Mouse (Mus musculus): ENCODE results near the gene Abcg8. TPM values are rescaled to one million over a fixed set of nuclear protein-coding genes. Genes with fewer than 3 reads are reported as not detected.

Gene Abcg8
- polyA plus RNA-seq, 1 experiment from 2014 or later: 0.58 TPM

DNA sequence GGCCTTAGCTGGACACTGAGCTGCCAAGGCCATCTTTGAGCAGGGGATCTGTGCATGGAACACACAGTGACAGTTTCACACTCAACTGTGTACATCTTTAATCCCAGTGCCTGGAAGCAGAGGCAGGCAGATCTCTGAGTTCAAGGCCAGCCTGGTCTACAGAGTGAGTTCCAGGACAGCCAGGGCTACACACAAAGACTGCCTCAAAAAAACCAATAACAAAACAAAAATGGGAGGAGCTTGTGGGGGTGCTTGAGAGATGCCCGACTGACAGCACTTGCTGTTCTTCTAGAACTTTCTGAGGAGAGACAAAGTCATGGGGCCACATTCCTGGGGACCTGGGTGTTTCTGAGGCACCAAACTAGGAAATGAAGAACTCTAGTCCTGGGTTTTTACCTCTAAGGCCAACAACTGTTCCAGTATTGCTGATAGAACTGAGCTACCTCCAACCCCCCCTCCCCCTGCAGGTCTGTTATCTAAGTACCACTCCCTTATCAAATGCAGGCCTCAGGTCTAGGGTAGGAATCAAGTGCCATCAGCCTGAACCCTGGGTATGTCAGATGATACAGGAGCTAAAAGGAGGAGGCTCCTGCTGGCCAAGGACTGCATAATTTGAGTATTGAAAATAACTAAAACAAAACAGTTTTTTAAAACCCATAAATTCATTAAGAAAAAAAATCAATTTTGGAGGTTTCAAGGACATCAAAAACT, 52.3 kb downstream of the Abcg8 start:
- H3K36me3 ChIP-seq (ENCODE audit: control insufficient read depth, insufficient read depth): peaks cover 29% of the 10 kb centered on the region
- ATAC-seq (ENCODE audit: low read depth): peak; percentile 98
- H3K9me3 ChIP-seq (replicated peaks; ENCODE audit: control insufficient read depth, low read length): no peaks in the 10 kb centered on the region
- H3K4me2 ChIP-seq (ENCODE audit: low read depth, low read length): peak overlapping the region; percentile 46
- WGBS (ENCODE audit: insufficient replicate concordance): 17% methylated on average over 1 of the region's 1 CpGs
- 0 out of 2 replicates have a peak overlapping the region, but pooled peaks have one; percentile 17 for H3K9ac ChIP-seq (ENCODE audit: low read depth, low read length)
- no peak overlapping the region for H3K4me3 ChIP-seq (ENCODE audit: low read depth, low read length)
- H3K27me3 ChIP-seq (ENCODE audit: control insufficient read depth, insufficient read depth, low read depth, low read length): no peaks in the 10 kb centered on the region
- H3K27ac ChIP-seq (ENCODE audit: low read length): peak overlapping the region; percentile 78
- peaks cover 28% of the 10 kb centered on the region for H3K4me1 ChIP-seq (ENCODE audit: control insufficient read depth, low read depth, low read length)

GRCm38 (mm10) chr17:84729140-84729539, 53.0 kb downstream of the Abcg8 start:
- WGBS (ENCODE audit: insufficient replicate concordance): 29% methylated on average over 5 of the region's 5 CpGs
- no peaks in the 10 kb centered on the region for H3K9me3 ChIP-seq (replicated peaks; ENCODE audit: control insufficient read depth, low read length)
- H3K4me1 ChIP-seq (ENCODE audit: control insufficient read depth, low read depth, low read length): peaks cover 28% of the 10 kb centered on the region
- peak overlapping the region; percentile 13 for H3K9ac ChIP-seq (ENCODE audit: low read depth, low read length)
- peak overlapping the region; percentile 76 for H3K27ac ChIP-seq (ENCODE audit: low read length)
- H3K36me3 ChIP-seq (ENCODE audit: control insufficient read depth, insufficient read depth): peaks cover 29% of the 10 kb centered on the region
- peak; percentile 63 for ATAC-seq (ENCODE audit: low read depth)
- no peaks in the 10 kb centered on the region for H3K27me3 ChIP-seq (ENCODE audit: control insufficient read depth, insufficient read depth, low read depth, low read length)
- peak overlapping the region; percentile 24; the same call in 1 of the 2 replicates for H3K4me2 ChIP-seq (ENCODE audit: low read depth, low read length)
- no peak overlapping the region for H3K4me3 ChIP-seq (ENCODE audit: low read depth, low read length)

DNA sequence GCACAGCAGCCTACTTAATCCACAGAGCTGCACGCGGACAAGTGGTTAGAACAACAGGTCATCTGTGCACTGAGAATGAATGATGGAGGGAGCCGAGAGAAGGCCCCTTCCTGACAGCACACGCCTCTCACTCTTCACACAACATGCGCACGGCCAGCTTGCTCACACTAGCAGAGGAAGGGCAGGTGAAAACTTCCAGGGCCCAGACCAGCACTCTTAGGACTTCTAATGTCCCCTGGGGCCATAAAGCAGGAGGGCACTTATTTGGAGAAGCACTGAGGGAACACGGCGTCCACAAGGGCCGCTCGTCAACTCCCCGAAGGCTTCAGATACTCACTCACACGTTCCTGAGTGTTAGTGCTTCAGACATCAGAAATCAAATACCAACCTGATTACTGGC, 55.3 kb downstream of the Abcg8 start:
- H3K4me2 ChIP-seq (ENCODE audit: low read depth, low read length): no peak overlapping the region
- H3K36me3 ChIP-seq (ENCODE audit: control insufficient read depth, insufficient read depth): peaks cover 20% of the 10 kb centered on the region
- no peaks in the 10 kb centered on the region for H3K27me3 ChIP-seq (ENCODE audit: control insufficient read depth, insufficient read depth, low read depth, low read length)
- no peaks in the 10 kb centered on the region for H3K9me3 ChIP-seq (replicated peaks; ENCODE audit: control insufficient read depth, low read length)
- no peak for ATAC-seq (ENCODE audit: low read depth)
- H3K4me3 ChIP-seq (ENCODE audit: low read depth, low read length): no peak overlapping the region
- H3K9ac ChIP-seq (ENCODE audit: low read depth, low read length): no peak overlapping the region
- no peak overlapping the region for H3K27ac ChIP-seq (ENCODE audit: low read length)
- 89% methylated on average over 12 of the region's 12 CpGs for WGBS (ENCODE audit: insufficient replicate concordance)
- peaks cover 28% of the 10 kb centered on the region for H3K4me1 ChIP-seq (ENCODE audit: control insufficient read depth, low read depth, low read length)

DNA sequence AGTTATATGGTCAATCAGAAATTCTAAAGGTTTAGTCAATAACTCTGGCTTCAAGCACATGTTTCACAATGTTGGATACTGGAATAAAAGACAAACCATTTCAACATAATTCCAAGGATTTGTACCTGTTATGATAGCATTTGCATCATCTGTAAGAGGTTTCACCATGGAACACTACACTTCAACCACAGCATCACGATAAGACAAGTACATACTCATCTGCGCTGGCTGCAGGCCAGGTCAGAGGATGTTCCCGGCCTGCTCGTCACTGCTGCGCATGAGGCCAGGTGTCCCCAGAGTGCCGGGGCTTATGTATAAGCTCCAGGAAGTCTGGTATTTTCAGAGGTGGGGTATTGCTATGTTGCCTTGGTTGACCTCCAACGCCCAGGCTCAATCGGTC, 56.5 kb downstream of the Abcg8 start:
- no peak for ATAC-seq (ENCODE audit: low read depth)

GRCm38 (mm10) chr17:84736719-84737118, 60.6 kb downstream of the Abcg8 start:
- WGBS (ENCODE audit: insufficient replicate concordance): 80% methylated on average over 9 of the region's 9 CpGs
- Histone ChIP-seq H3K9ac (ENCODE audit: low read depth, low read length) (no peak overlapping the region), H3K4me3 (ENCODE audit: low read depth, low read length) (no peak overlapping the region), H3K4me1 (ENCODE audit: control insufficient read depth, low read depth, low read length) (peaks cover 4% of the 10 kb centered on the region), H3K27ac (ENCODE audit: low read length) (no peak overlapping the region), H3K27me3 (ENCODE audit: control insufficient read depth, insufficient read depth, low read depth, low read length) (no peaks in the 10 kb centered on the region), H3K4me2 (ENCODE audit: low read depth, low read length) (no peak overlapping the region), H3K9me3 (replicated peaks; ENCODE audit: control insufficient read depth, low read length) (no peaks in the 10 kb centered on the region), H3K36me3 (ENCODE audit: control insufficient read depth, insufficient read depth) (peaks cover 4% of the 10 kb centered on the region)
- no peak for ATAC-seq (ENCODE audit: low read depth)

More for the DNA sequence above, 56.5 kb downstream of the Abcg8 start:
- Histone ChIP-seq H3K4me3 (ENCODE audit: low read depth, low read length) (no peak overlapping the region), H3K9me3 (replicated peaks; ENCODE audit: control insufficient read depth, low read length) (no peaks in the 10 kb centered on the region), H3K4me1 (ENCODE audit: control insufficient read depth, low read depth, low read length) (peaks cover 27% of the 10 kb centered on the region), H3K27me3 (ENCODE audit: control insufficient read depth, insufficient read depth, low read depth, low read length) (no peaks in the 10 kb centered on the region), H3K36me3 (ENCODE audit: control insufficient read depth, insufficient read depth) (peaks cover 17% of the 10 kb centered on the region), H3K4me2 (ENCODE audit: low read depth, low read length) (no peak overlapping the region), H3K27ac (ENCODE audit: low read length) (no peak overlapping the region; the same call in 1 of the 2 replicates), H3K9ac (ENCODE audit: low read depth, low read length) (no peak overlapping the region)
- 80% methylated on average over 8 of the region's 8 CpGs for WGBS (ENCODE audit: insufficient replicate concordance)

DNA sequence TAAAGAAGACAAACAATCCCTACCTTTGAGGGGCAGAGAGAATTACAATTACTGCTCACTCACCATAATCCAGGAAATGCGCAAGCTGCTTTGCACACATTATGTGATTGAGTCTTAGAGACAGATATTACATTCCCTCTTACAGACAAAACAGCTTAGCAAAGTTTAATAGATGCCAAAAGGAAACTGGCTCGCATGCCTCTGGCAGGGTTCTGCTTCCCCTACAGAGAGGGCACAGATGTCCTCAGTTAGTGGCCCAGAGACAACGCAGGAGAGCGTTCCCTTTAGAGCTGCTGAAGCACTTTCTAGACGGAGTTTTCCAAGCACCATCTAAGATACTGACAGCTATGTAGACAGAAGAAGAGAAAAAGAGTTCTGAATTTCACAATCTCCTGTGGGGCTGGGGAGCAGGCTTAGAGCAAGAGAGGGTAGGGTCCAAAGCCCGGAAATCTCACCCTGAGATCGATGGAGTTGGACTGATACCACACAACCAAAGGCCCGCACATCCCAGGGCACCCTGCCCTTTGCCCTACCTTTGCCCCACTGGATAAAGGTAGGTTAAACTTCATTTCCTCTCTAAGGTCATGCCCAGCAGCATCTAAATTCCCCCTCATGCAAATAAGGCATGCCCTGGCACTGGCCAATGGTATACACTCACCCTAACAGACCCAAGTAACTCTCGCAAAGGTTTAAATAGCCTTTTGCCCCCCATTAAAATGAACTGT, 62.1 kb downstream of the Abcg8 start:
- H3K4me3 ChIP-seq (ENCODE audit: low read depth, low read length): no peak overlapping the region
- no peak overlapping the region for H3K9ac ChIP-seq (ENCODE audit: low read depth, low read length)
- peaks cover 4% of the 10 kb centered on the region for H3K4me1 ChIP-seq (ENCODE audit: control insufficient read depth, low read depth, low read length)
- no peak overlapping the region for H3K27ac ChIP-seq (ENCODE audit: low read length)
- H3K9me3 ChIP-seq (replicated peaks; ENCODE audit: control insufficient read depth, low read length): no peaks in the 10 kb centered on the region
- H3K36me3 ChIP-seq (ENCODE audit: control insufficient read depth, insufficient read depth): no peaks in the 10 kb centered on the region; the same call in 1 of the 2 replicates
- H3K4me2 ChIP-seq (ENCODE audit: low read depth, low read length): no peak overlapping the region
- H3K27me3 ChIP-seq (ENCODE audit: control insufficient read depth, insufficient read depth, low read depth, low read length): no peaks in the 10 kb centered on the region
- peak; percentile 90 for ATAC-seq (ENCODE audit: low read depth)
- WGBS (ENCODE audit: insufficient replicate concordance): 76% methylated on average over 9 of the region's 9 CpGs

DNA sequence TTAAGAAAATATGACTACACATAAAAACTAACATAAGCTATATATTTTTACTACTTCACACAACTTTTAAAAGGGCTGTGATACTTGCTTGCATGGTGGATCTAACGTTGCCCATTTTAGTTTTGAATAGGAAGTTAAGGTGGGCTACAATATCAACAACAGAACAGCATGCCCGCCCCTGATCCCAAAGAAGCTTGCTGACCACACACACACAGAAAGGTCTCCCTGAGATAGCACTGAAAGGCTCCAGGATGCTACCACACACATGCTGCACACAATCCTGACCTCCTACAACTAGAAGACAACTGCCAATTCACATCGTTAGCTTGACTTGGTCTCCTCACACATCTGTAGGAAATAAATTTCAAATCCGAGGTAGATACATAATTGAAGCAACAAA, 68.2 kb downstream of the Abcg8 start:
- Histone ChIP-seq H3K4me2 (ENCODE audit: low read depth, low read length) (no peak overlapping the region), H3K4me3 (ENCODE audit: low read depth, low read length) (no peak overlapping the region), H3K27ac (ENCODE audit: low read length) (no peak overlapping the region), H3K9me3 (replicated peaks; ENCODE audit: control insufficient read depth, low read length) (no peaks in the 10 kb centered on the region), H3K4me1 (ENCODE audit: control insufficient read depth, low read depth, low read length) (no peaks in the 10 kb centered on the region), H3K36me3 (ENCODE audit: control insufficient read depth, insufficient read depth) (peaks cover 5% of the 10 kb centered on the region; the same call in 1 of the 2 replicates), H3K9ac (ENCODE audit: low read depth, low read length) (no peak overlapping the region), H3K27me3 (ENCODE audit: control insufficient read depth, insufficient read depth, low read depth, low read length) (no peaks in the 10 kb centered on the region)
- 72% methylated on average over 4 of the region's 4 CpGs for WGBS (ENCODE audit: insufficient replicate concordance)
- ATAC-seq (ENCODE audit: low read depth): no peak

DNA sequence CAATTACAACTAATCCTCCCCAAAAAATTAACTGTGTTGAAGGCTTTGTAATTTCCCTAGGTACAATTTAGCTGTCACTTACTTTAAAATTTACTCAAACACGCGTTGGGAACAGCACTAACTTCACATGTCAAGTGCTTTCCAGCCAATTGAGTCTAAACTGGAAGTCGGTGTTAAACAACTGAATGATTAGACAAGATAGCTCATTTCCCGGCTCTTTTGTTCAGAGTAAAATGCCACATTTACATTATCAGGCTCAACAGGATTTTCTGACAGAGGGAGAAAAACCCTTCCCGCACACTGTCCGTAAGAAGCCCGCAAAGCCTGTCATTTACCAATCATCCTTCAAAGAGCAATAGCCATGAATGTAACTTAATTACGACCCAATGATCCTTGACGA, 68.9 kb downstream of the Abcg8 start:
- Histone ChIP-seq H3K4me3 (ENCODE audit: low read depth, low read length) (no peak overlapping the region), H3K4me1 (ENCODE audit: control insufficient read depth, low read depth, low read length) (no peaks in the 10 kb centered on the region), H3K27ac (ENCODE audit: low read length) (no peak overlapping the region), H3K9ac (ENCODE audit: low read depth, low read length) (no peak overlapping the region), H3K9me3 (replicated peaks; ENCODE audit: control insufficient read depth, low read length) (no peaks in the 10 kb centered on the region), H3K27me3 (ENCODE audit: control insufficient read depth, insufficient read depth, low read depth, low read length) (no peaks in the 10 kb centered on the region), H3K36me3 (ENCODE audit: control insufficient read depth, insufficient read depth) (peaks cover 6% of the 10 kb centered on the region; the same call in 1 of the 2 replicates), H3K4me2 (ENCODE audit: low read depth, low read length) (no peak overlapping the region)
- ATAC-seq (ENCODE audit: low read depth): no peak
- 77% methylated on average over 9 of the region's 9 CpGs for WGBS (ENCODE audit: insufficient replicate concordance)

GRCm38 (mm10) chr17:84747212-84747611, 71.1 kb downstream of the Abcg8 start:
- no peak for ATAC-seq (ENCODE audit: low read depth)
- H3K9me3 ChIP-seq (replicated peaks; ENCODE audit: control insufficient read depth, low read length): no peaks in the 10 kb centered on the region
- 81% methylated on average over 6 of the region's 6 CpGs for WGBS (ENCODE audit: insufficient replicate concordance)
- H3K4me1 ChIP-seq (ENCODE audit: control insufficient read depth, low read depth, low read length): no peaks in the 10 kb centered on the region
- H3K27me3 ChIP-seq (ENCODE audit: control insufficient read depth, insufficient read depth, low read depth, low read length): no peaks in the 10 kb centered on the region
- no peak overlapping the region for H3K4me2 ChIP-seq (ENCODE audit: low read depth, low read length)
- no peak overlapping the region for H3K27ac ChIP-seq (ENCODE audit: low read length)
- no peak overlapping the region for H3K9ac ChIP-seq (ENCODE audit: low read depth, low read length)
- H3K4me3 ChIP-seq (ENCODE audit: low read depth, low read length): no peak overlapping the region
- H3K36me3 ChIP-seq (ENCODE audit: control insufficient read depth, insufficient read depth): peaks cover 17% of the 10 kb centered on the region

Measured in liver, embryonic 16.5 days (tissue).